Mouse (Mus musculus) CH12.LX (cell line): ENCODE data around the gene Trub1.

Experiments used
- CTCF ChIP-seq, 2 experiments: IDR thresholded peaks in 1 of 2; conservative IDR thresholded peaks in 1 of 2; 2 replicates each; pipeline ENCODE4 v1.5.1; 2011 to 2012; ENCODE audit warnings: low read depth in 2 of 2, low read length in 2 of 2, improper control_type of control experiment in 1 of 2, inconsistent platforms in 1 of 2, mild to moderate bottlenecking in 1 of 2, moderate library complexity in 1 of 2
- EP300 ChIP-seq: IDR thresholded peaks from 2 replicates; pipeline ENCODE4 v1.6.1; 2011; ENCODE audit warnings: low read length, improper control_type of control experiment
- ETS1 ChIP-seq: conservative IDR thresholded peaks from 2 replicates; pipeline ENCODE4 v1.6.1; 2012; ENCODE audit warnings: low read depth, mild to moderate bottlenecking, inconsistent platforms, low read length, improper control_type of control experiment, moderate library complexity
- MEF2A ChIP-seq: IDR thresholded peaks from 2 replicates; pipeline ENCODE4 v1.6.1; 2014; ENCODE audit warnings: low read depth, mild to moderate bottlenecking, inconsistent platforms, low read length, improper control_type of control experiment, borderline replicate concordance
- MYC ChIP-seq: IDR thresholded peaks from 2 replicates; pipeline ENCODE4 v1.6.1; 2011; ENCODE audit warnings: low read depth, mild to moderate bottlenecking, improper control_type of control experiment, low read length
- NRF1 ChIP-seq: IDR thresholded peaks from 2 replicates; pipeline ENCODE4 v1.6.1; 2014; ENCODE audit warnings: low read depth, mild to moderate bottlenecking, inconsistent platforms, low read length, improper control_type of control experiment, moderate library complexity
- PAX5 ChIP-seq: IDR thresholded peaks from 2 replicates; pipeline ENCODE4 v1.6.1; 2012; ENCODE audit warnings: low read length, inconsistent platforms, mixed read lengths
- POLR2A ChIP-seq: IDR thresholded peaks from 2 replicates; pipeline ENCODE4 v1.6.1; 2011; ENCODE audit warnings: low read depth, mild to moderate bottlenecking, improper control_type of control experiment, low read length
- SMC3 ChIP-seq: IDR thresholded peaks from 2 replicates; pipeline ENCODE4 v1.6.1; 2011; ENCODE audit warnings: low read depth, low read length, improper control_type of control experiment
- USF2 ChIP-seq: conservative IDR thresholded peaks from 2 replicates; pipeline ENCODE4 v1.6.1; 2011; ENCODE audit warnings: low read depth, low read length, improper control_type of control experiment
- ZC3H11A ChIP-seq: IDR thresholded peaks from 2 replicates; pipeline ENCODE4 v1.6.1; 2012; ENCODE audit warnings: low read depth, mild to moderate bottlenecking, inconsistent platforms, low read length, improper control_type of control experiment
- ZKSCAN1 ChIP-seq: IDR thresholded peaks from 2 replicates; pipeline ENCODE4 v1.6.1; 2012; ENCODE audit warnings: low read depth, inconsistent platforms, low read length, improper control_type of control experiment, borderline replicate concordance

GRCm38 (mm10) chr19:57487051-57487658 is 34.4 kb downstream of the Trub1 start:
- TF ChIP-seq POLR2A (no peak), MYC (no peak), MEF2A (no peak), ETS1 (no peak), EP300 (no peak), CTCF (conservative IDR thresholded peaks at IDR 0.05 in 1 of 2, IDR thresholded peaks at IDR 0.05 in 1 of 2; ENCODE audit: low read depth in 2 of 2, low read length in 2 of 2) (no peak), USF2 (no peak), SMC3 (no peak), PAX5 (no peak), ZKSCAN1 (no peak), ZC3H11A (no peak), NRF1 (no peak)
